Mouse (Mus musculus) heart, adult 11 months (tissue): ENCODE results near the gene Crisp4.

Experiments
- DNase-seq: peaks from one replicate; pipeline ENCODE4 v3.0.0; 2022

Gene Crisp4

DNA sequence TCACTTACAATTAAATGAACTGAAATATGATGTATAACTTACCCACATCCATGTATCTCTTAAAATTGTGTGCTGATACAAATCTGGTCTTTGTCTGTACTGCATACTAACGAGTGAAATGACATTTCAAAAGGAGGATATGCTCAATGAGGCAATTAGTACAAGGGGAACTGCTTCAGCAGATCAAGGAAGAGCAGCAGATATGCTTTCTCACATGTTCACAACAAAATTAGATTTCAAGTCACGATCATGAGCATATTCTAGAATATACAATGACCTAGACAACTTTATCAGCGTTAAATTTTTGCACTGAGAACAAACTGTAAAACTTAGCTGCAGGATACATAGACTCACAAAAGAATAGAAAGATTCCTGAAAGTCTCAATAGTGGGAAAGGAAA, at the start of gene Crisp4:
Gene Crisp4, minus strand, starts transcription at position 101 of the 400 bp plus-strand sequence.
- DNase-seq, result no peak

DNA sequence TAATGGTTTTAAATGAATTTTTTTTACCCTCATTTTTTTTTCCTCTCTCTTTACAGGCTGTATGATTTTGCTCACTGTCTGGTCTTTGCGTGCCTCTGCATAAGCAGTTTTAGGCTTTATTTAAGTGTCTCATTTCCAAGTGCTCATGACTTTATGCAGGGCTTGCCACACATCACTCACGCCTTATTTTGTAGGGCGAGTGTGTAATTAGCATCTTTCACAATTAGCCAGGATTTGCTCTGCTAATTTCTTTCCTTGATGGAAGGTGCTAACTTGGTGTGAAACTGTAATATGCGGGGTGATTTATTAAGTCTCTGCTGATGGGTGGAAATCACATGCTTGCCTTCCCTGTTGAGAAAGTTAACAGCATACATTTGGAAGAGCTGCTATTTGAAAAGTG, 46.0 kb upstream of the Crisp4 start:
- no peak for DNase-seq

DNA sequence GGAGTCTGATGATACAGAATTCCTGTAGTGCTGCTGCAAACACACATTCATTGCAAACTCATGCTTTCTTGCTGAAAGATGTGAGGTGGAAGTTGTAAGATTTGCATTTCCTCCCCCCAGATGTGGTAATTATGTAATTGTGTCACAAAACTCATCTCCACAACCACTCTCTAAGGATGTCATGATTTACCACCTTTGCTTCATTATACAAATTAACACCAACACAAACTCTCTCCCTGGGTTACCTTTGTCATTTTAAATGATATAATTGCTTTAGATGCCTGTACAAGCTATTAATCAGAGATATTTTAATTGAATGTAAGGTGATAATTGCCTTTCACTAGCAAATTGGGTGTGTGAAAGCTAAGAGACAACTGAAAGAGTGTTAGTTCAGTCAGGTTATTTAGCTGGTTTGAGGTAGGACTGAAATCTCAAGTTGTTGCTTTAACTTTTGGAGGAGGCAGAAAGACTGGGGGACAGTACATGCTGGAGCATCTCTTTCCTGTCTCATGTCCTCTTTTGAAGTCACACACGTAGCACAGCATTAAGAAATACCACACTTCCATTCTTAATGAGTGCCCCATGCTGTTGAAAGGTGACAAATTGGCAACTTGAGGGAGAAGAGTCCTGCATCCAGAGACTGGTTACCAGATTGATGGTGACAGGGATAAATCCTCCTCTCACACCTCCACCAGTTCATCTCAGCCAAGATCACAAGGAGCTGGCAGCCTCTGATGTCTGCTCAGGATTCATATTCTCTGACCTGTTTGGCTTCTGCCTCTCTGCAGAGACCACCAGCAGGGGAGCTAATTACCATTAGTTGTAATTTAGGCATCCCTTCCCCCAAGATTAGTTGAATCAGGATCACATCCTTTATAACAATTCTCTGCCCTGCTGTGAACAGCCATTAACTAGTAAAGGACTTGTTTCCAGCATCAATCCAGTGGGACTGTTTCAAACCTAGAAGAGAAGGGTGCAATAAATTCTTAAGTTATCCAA, 45.3 kb upstream of the Crisp4 start:
- DNase-seq, result peak; percentile 70

DNA sequence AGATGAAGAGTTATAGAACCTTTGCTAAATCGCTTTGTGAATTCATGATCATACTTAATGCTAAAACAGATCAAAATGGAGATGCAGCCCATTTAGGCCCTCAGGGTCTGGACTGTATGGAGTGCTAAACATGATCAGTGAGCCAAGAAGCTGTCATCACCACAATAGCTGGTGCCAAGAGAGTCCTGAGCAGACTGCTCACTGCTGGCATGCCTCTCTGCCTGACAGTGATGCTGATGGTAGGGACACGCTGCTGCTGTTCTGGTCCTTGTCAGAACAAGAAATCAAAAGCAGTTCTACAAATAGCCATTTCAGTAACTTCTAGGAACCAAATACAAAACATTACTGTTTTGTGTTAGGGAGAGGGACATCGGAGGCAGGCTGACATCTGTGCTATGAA, 35.5 kb upstream of the Crisp4 start:
- DNase-seq, result no peak

DNA sequence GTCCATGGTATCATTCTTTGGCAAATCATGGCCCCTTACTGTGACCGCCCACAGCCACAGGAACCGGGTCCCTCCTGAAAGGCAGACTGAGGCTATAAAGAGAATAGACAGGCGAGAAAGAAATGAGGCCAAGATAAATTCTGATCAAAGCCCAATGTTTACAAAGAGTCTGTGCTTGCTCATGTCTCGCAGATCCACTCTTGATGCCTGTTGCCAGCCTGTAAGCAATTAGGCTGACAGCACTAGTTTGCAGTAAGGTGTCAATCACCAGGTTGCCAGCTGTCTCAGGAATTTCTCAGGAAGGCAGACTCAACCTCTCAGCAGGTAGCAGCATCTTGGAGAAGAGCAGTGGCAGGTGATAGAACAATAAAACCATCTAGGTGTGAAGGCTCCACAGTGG, 24.9 kb upstream of the Crisp4 start:
- no peak for DNase-seq

DNA sequence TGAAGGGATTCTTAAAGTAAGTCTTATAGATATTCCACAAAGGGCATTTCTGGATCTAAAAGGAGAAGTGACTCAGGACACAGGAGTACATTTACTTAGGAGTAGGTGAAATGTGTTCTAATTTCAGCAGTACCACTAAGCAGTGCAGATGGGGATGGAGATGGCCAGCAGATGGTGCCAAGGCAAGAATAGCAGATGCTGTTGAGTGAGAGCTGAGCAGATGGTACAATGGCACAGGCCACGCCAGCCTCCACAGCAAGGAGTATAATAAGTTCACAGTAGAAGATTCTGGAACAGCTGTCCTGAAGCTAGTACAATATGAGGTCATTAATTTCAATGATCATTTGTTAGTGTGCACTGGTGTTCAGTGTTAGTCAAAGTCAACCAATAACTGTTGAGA, 22.6 kb upstream of the Crisp4 start:
- DNase-seq, result no peak

DNA sequence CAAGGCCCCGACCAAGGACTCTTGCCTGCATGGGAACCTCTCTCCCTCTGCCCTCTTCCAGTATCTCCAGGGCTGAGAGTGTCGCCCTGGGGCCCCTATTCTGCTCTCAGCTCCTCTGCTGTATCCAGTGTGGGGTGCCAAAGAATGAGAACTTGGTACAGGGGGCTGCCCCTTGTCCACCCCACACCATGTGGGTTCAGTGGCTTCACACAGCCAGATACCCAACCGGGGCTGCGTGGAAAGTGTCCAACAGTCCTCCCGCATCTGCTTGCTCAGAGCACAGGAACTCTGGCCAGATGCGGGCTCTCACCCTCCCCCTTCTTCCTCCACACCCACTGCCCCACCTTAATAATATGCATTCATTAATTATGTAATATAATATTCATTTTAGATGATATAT, 13.4 kb upstream of the Crisp4 start:
- no peak for DNase-seq

DNA sequence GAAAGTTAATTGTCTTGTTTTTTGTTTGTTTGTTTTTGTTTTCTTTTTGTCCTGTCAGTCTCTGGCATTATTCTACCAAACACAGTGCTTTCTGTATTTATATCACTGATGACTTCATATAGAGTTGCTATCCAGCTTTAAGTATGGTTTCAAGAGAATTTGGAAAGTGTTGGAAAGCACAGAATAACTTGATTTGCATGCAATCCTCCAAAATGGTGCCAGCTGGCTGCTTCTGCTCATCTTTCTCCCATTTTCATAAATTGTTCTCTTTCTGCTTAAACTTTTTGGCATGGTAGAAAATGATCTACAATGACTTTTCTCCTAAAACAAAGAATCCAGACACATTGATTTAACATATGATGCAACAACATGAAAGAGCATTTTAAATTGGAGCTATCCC, 2.5 kb upstream of the Crisp4 start:
- DNase-seq, result no peak

DNA sequence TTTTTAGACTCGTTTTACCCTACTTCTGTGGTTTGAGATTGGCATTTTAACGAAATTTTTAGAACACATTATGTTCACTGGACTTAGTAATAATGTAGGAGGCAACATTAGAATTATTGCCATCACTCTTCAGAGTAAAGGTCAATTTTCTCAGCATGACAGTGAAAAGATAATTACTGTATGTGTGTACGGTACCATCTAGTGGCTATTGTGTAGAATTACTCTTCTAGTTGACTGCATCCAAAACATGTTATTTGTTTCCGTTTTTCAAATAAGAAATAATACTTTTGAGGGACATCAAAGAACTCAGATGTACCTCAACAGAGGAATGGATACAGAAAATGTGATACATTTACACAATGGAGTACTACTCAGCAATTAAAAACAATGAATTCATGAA, 14.0 kb downstream of the Crisp4 start:
- no peak for DNase-seq

DNA sequence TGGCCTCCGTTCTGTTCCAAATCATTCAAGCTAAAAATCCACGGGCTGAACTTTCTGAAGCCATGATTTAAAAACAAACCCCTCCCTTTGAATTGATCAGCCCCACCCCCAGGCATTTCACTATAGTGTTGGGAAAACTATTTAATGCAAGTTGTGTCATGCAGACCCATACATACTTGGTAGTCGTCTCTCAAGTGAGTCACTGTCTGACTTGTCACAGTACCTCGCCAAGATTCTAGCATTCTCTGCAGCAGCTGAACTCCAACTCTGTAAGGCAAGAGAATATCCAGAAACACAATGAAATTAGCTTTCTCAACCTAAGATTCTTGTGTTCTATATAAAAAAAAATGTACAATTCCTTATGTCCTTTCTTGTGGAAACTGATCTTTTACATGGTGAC, 15.7 kb downstream of the Crisp4 start:
- DNase-seq, result no peak

DNA sequence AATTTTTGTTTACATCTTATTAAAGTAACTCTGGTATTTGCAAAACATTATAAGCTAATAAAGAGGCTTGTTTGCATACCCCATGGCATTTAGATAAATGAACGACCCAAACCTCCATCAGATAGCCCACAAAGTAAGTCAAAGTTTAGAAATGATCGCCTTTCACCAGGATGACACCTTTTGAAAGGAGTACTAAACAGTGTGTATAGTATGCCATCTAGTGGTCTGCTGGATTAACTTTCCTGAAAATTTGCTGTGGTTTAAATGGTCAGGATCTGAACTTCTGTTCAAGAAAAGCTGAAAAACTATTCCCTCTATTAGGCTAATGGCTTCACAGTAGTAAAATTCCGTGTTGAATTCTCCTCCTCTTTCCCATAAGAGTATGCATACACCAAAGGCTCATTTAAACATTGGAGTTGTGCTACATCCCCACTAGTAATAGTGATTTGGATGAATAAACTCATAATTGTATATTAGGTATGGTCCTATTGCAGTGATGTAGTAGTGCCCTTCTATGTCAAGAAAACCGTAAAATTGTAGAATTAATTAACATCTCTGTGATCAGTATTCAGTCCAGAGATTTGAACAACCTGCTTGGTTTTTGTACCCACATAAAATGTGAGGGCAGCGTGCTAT, 38.9 kb downstream of the Crisp4 start:
- DNase-seq, result no peak

DNA sequence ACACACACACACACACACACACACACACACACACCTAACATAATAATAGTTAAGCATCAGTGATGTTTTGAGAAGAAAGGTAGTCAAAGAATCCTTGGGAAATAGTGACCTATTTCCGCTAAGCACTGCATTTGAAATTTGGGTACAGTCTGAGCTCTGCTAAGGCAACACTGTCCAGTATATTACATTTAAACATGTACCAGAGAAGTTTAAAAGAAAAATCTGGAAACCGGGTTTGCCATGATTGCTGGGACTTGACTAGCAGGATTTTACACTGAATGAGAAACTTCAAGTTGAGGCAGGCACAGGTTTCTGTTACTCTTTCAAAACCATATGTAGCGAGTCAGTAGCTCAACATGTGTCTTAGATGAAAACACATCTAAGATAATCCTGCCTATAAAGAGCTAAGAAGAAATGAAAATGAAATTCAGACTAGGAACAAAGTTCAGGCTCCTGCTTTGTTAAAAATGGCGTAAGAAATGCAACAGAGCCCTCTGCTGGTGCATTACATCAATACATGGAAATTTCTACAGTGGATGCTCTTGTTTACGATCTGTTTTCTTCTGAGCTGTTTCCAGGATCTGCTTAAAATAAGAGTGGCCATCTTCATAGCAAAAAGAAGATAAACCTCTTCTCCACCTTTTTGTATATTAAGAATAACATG, 39.7 kb downstream of the Crisp4 start:
- peak; percentile 60 for DNase-seq

DNA sequence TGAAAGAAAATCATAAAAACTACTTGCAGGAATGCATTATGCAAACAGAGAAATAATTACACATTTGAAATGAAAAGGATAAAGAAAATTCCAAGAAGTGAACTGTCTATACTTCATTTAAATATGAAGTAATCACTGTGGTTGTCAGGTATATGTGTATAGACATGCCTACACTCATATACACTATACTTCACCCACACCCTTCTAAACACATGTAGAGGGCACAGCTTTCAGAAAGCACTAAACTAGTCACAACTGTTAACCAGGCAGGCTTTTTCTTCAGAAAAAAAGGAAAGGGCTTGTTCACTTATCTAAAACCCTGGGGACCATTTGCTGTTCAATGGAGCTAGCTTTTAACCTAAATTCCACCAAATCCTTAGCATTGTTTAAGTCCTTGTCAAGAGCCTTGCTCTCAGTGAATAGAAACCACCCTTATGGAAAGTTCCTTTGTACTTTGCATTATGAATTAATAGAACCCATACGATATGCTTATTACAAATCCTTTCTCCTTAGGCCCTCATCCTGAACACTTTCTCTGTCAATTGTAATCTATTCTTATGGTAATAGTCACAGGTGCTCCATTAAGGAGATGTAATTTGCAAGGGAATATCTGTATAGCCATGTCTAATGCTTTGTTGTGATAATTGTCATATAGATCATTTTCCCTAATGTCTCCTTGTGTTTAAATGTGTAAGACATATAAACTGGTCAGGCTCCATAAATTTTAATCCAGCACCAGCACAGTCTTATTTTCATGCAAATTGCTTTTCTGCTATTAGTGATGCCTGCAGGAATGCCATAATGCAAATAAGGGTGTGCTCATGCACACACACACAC, 40.5 kb downstream of the Crisp4 start:
- DNase-seq, result no peak
